Mouse (Mus musculus): ENCODE data around the gene Alg5.

- TF ChIP-seq ZC3H11A (IDR thresholded peaks at IDR 0.05; ENCODE audit: borderline replicate concordance, low read depth, low read length) = no peak
- TF ChIP-seq MAFK (IDR thresholded peaks at IDR 0.05; ENCODE audit: insufficient read depth, low read depth, low read length) = no peak
- no peak for TF ChIP-seq CHD2 (IDR thresholded peaks at IDR 0.05; ENCODE audit: low read depth, low read length)
- TF ChIP-seq HCFC1 (IDR thresholded peaks at IDR 0.05; ENCODE audit: borderline replicate concordance, insufficient read depth, low read length) = no peak
Observed at GRCm38 (mm10) chr3:54732371-54732770, 3.0 kb upstream of the Alg5 start.

All from ES-E14 (cell line).